Mouse (Mus musculus) liver, adult 2 months (tissue): ENCODE measurements around the gene Gpsm2.

ENCODE experiments used
- CTCF ChIP-seq: fragments of 200-500 bp; IDR thresholded peaks from 2 replicates; pipeline ENCODE4 v1.5.1; 2011; ENCODE audit warnings: low read depth, low read length, control low read depth
- POLR2A ChIP-seq: fragments of 200-500 bp; IDR thresholded peaks from 2 replicates; pipeline ENCODE4 v1.6.1; 2011; ENCODE audit warnings: low read length, control low read depth; ENCODE audit not compliant: insufficient read depth; ENCODE audit errors: extremely low read depth

- TF ChIP-seq CTCF (no peak), POLR2A (no peak)
These were observed 45.5 kb downstream of the Gpsm2 start for GRCm38 (mm10) chr3:108676616-108677015.
